Comparison of ENCODE assay signal across 9 mouse cellular contexts in the genomic region with DNA sequence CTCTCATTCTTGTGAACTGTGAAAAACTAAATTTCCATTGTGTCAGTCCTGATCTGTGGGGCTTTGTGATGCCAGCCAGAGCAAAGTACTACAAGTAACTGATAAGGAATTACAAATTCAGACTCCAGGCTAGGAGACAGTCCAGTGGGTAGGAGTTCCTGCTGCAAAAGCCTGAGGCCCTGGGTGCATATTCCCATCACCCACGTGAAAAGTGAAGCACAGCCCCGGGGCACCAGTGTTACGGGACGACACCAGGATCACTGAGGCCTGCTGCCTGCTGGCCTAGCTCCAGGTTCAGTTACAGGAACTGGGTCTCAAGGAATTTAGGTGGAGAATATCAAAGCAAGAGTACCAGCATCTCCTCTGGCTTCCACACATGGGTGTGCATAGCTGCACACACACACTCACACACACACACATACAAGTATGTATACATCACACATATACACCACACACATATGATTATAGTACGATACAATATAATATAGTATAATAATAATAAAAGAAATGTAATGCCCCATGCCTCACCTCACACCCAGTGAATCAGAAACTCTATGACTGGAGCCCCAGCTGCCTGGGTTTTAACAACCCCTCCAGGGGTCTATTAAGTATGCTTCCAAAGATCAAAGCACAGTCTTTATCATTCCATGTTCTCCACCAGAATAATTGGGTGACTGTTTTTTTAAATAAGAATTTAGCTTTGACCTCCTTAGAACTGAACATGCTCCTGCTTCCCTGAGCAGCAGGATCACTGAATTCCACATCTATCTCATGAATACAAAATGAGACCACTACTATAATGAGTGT.
DNase-seq lines count a peak whose midpoint lies in the region; ATAC-seq lines count a peak whose summit lies in the region.
"Had no signal": no experiment of that assay in that cellular context is flagged by ENCODE, and none has a peak within 500 bp of the region (broad histone marks: within the 10 kb centered on the region; RNA-seq: fewer than 3 reads in every experiment).

No protein-coding gene starts in this region.

- H3K4me3 ChIP-seq in heart, embryonic 13.5 days = peak overlapping the region; percentile 47
- no peak overlapping the region for H3K4me3 ChIP-seq in midbrain, embryonic 13.5 days (replicated peaks)
- no peak overlapping the region for H3K4me3 ChIP-seq in midbrain, embryonic 11.5 days (ENCODE audit: low read depth, low read length)
- H3K4me3 ChIP-seq in intestine, embryonic 15.5 days (replicated peaks) = no peak overlapping the region
- H3K4me3 ChIP-seq in stomach, embryonic 15.5 days (replicated peaks) = no peak overlapping the region

- peak overlapping the region; percentile 70 for H3K4me2 ChIP-seq in heart, embryonic 13.5 days
- no peak overlapping the region for H3K4me2 ChIP-seq in midbrain, embryonic 13.5 days (replicated peaks)
- H3K4me2 ChIP-seq in midbrain, embryonic 11.5 days = no peak overlapping the region
- peak overlapping the region; percentile 28 for H3K4me2 ChIP-seq in intestine, embryonic 15.5 days (replicated peaks)
- H3K4me2 ChIP-seq in stomach, embryonic 15.5 days = peak overlapping the region; percentile 43

- no peak for ATAC-seq in heart, embryonic 13.5 days (ENCODE audit: extremely low read depth, insufficient number of reproducible peaks, low FRiP score, low TSS enrichment)
- peak; percentile 75 for ATAC-seq in midbrain, embryonic 13.5 days
- no peak; the same call in 1 of the 2 replicates for ATAC-seq in midbrain, embryonic 11.5 days (ENCODE audit: low FRiP score)
- peak; percentile 87 for ATAC-seq in intestine, embryonic 15.5 days
- peak; percentile 20; the same call in 1 of the 2 replicates for ATAC-seq in stomach, embryonic 15.5 days (ENCODE audit: insufficient read depth, low FRiP score, low read depth)
- no peak for ATAC-seq in cerebellum, adult (ENCODE audit: insufficient number of reproducible peaks, low FRiP score, low TSS enrichment)
- ATAC-seq in erythroid progenitor cell, adult 5-6 weeks (replicated peaks; ENCODE audit: low FRiP score, poor library complexity, severe bottlenecking) = no peak

- no peak for DNase-seq in heart, adult 18-20 months
- DNase-seq in midbrain, embryonic 11.5 days (ENCODE audit: low spot score, missing footprints) = no peak

- no peak overlapping the region for H3K9ac ChIP-seq in heart, embryonic 13.5 days
- no peak overlapping the region for H3K9ac ChIP-seq in midbrain, embryonic 13.5 days (replicated peaks)
- H3K9ac ChIP-seq in midbrain, embryonic 11.5 days (ENCODE audit: low read length) = no peak overlapping the region
- H3K9ac ChIP-seq in intestine, embryonic 15.5 days = no peak overlapping the region
- H3K9ac ChIP-seq in stomach, embryonic 15.5 days = no peak overlapping the region

- WGBS in heart, embryonic 13.5 days = 27% methylated on average over 5 of the region's 5 CpGs
- 43% methylated on average over 5 of the region's 5 CpGs for WGBS in midbrain, embryonic 13.5 days
- WGBS in midbrain, embryonic 11.5 days = 48% methylated on average over 5 of the region's 5 CpGs
- WGBS in intestine, embryonic 15.5 days = 42% methylated on average over 5 of the region's 5 CpGs
- WGBS in stomach, embryonic 15.5 days = 38% methylated on average over 5 of the region's 5 CpGs

- no peak overlapping the region for H3K27ac ChIP-seq in heart, embryonic 13.5 days (replicated peaks)
- 0 out of 2 replicates have a peak overlapping the region, but pooled peaks have one; percentile 14 for H3K27ac ChIP-seq in midbrain, embryonic 13.5 days
- no peak overlapping the region for H3K27ac ChIP-seq in midbrain, embryonic 11.5 days (ENCODE audit: low read depth, low read length)
- no peak overlapping the region for H3K27ac ChIP-seq in intestine, embryonic 15.5 days
- H3K27ac ChIP-seq in stomach, embryonic 15.5 days = no peak overlapping the region
- H3K27ac ChIP-seq: macrophage had no signal

- H3K9me3 ChIP-seq in heart, embryonic 13.5 days = no peaks in the 10 kb centered on the region
- H3K9me3 ChIP-seq in midbrain, embryonic 13.5 days = no peaks in the 10 kb centered on the region
- no peaks in the 10 kb centered on the region for H3K9me3 ChIP-seq in midbrain, embryonic 11.5 days (ENCODE audit: control insufficient read depth, low read length)
- no peaks in the 10 kb centered on the region for H3K9me3 ChIP-seq in intestine, embryonic 15.5 days
- no peaks in the 10 kb centered on the region for H3K9me3 ChIP-seq in stomach, embryonic 15.5 days

- H3K36me3 ChIP-seq in heart, embryonic 13.5 days = no peaks in the 10 kb centered on the region
- H3K36me3 ChIP-seq in midbrain, embryonic 13.5 days = no peaks in the 10 kb centered on the region
- H3K36me3 ChIP-seq in midbrain, embryonic 11.5 days (ENCODE audit: control insufficient read depth, insufficient read depth, low read length) = no peaks in the 10 kb centered on the region
- H3K36me3 ChIP-seq in intestine, embryonic 15.5 days = no peaks in the 10 kb centered on the region
- no peaks in the 10 kb centered on the region for H3K36me3 ChIP-seq in stomach, embryonic 15.5 days

- H3K4me1 ChIP-seq in heart, embryonic 13.5 days = peaks cover 11% of the 10 kb centered on the region
- peaks cover 32% of the 10 kb centered on the region for H3K4me1 ChIP-seq in midbrain, embryonic 13.5 days (replicated peaks)
- no peaks in the 10 kb centered on the region for H3K4me1 ChIP-seq in midbrain, embryonic 11.5 days (ENCODE audit: control insufficient read depth, insufficient read depth, low read length)
- H3K4me1 ChIP-seq in intestine, embryonic 15.5 days (replicated peaks) = no peaks in the 10 kb centered on the region
- H3K4me1 ChIP-seq in stomach, embryonic 15.5 days = no peaks in the 10 kb centered on the region

- no peaks in the 10 kb centered on the region for H3K27me3 ChIP-seq in heart, embryonic 13.5 days (replicated peaks)
- no peaks in the 10 kb centered on the region for H3K27me3 ChIP-seq in midbrain, embryonic 13.5 days
- H3K27me3 ChIP-seq in midbrain, embryonic 11.5 days (ENCODE audit: control insufficient read depth, insufficient read depth, low read length) = no peaks in the 10 kb centered on the region
- H3K27me3 ChIP-seq in intestine, embryonic 15.5 days (replicated peaks) = no peaks in the 10 kb centered on the region
- H3K27me3 ChIP-seq in stomach, embryonic 15.5 days (replicated peaks) = no peaks in the 10 kb centered on the region

Comparison
In these comparisons a context has a peak if more than half of its experiments do, and no peak if none do; other contexts are left out.
1. ATAC-seq: peak in midbrain, embryonic 13.5 days (single experiment), intestine, embryonic 15.5 days (single experiment) and stomach, embryonic 15.5 days (single experiment); none in heart, embryonic 13.5 days (single experiment), midbrain, embryonic 11.5 days (single experiment), cerebellum, adult (single experiment) and erythroid progenitor cell, adult 5-6 weeks (single experiment).
2. H3K4me2 ChIP-seq: peak in heart, embryonic 13.5 days (single experiment), intestine, embryonic 15.5 days (single experiment) and stomach, embryonic 15.5 days (single experiment); none in midbrain, embryonic 13.5 days (single experiment) and midbrain, embryonic 11.5 days (single experiment).